Mouse (Mus musculus) midbrain, embryonic 11.5 days (tissue): ENCODE results near the gene Ccl28. TPM values are rescaled to one million over a fixed set of nuclear protein-coding genes. Genes with fewer than 3 reads are reported as not detected.
A peak's percentile ranks its signal among the peaks of the same experiment; 100 is the strongest.

Experiments used
- ATAC-seq: fragments of 200-750 bp; cut with Nextera tagmentation; 2 replicates; pipeline ENCODE4 v1.8.0; 2017; ENCODE audit warnings: moderate TSS enrichment, moderate library complexity; ENCODE audit not compliant: low FRiP score
- DNase-seq: peaks from one replicate; pipeline ENCODE4 v3.0.0; 2015; ENCODE audit warnings: low spot score; ENCODE audit errors: missing footprints
- H3K27ac ChIP-seq: fragments of 300-500 bp; sonication (generic); 2 replicates; pipeline ENCODE4 v1.5.1; 2014; ENCODE audit warnings: low read depth, low read length
- H3K27me3 ChIP-seq: fragments of 300-500 bp; sonication (generic); 2 replicates; pipeline ENCODE4 v1.6.1; 2014; ENCODE audit warnings: mild to moderate bottlenecking, low read length, moderate library complexity, mixed read lengths; ENCODE audit not compliant: control insufficient read depth, insufficient read depth
- H3K36me3 ChIP-seq: fragments of 300-500 bp; sonication (generic); 2 replicates; pipeline ENCODE4 v1.6.1; 2014; ENCODE audit warnings: mild to moderate bottlenecking, low read length, moderate library complexity, mixed read lengths; ENCODE audit not compliant: control insufficient read depth, insufficient read depth
- H3K4me1 ChIP-seq: fragments of 300-500 bp; sonication (generic); 2 replicates; pipeline ENCODE4 v1.6.1; 2014; ENCODE audit warnings: low read length; ENCODE audit not compliant: control insufficient read depth, insufficient read depth
- H3K4me2 ChIP-seq: fragments of 300-500 bp; sonication (generic); 2 replicates; pipeline ENCODE4 v1.6.1; 2014; ENCODE audit warnings: mild to moderate bottlenecking, moderate library complexity
- H3K4me3 ChIP-seq: fragments of 300-500 bp; sonication (generic); 2 replicates; pipeline ENCODE4 v1.5.1; 2014; ENCODE audit warnings: low read depth, low read length
- H3K9ac ChIP-seq: fragments of 300-500 bp; sonication (generic); 2 replicates; pipeline ENCODE4 v1.6.1; 2014; ENCODE audit warnings: low read length
- H3K9me3 ChIP-seq: fragments of 300-500 bp; sonication (generic); 2 replicates; pipeline ENCODE4 v1.6.1; 2016; ENCODE audit warnings: low read length; ENCODE audit not compliant: control insufficient read depth
- WGBS: fragments of 180-500 bp; shearing (Covaris S2); extraction: QIAGEN DNeasy Blood & Tissue Kit; methylation state at CpG from one replicate; pipeline ENCODE4 v1.1.7; 2014; 5-methylcytosine and 5-hydroxymethylcytosine counted together
- polyA plus RNA-seq: library from polyadenylated mRNA; unstranded; fragments of >200 nt; fragmentation: Nextera tagmentation; extraction: Ambion mirVana; gene quantifications from 2 replicates; pipeline ENCODE4 v1.2.1, GENCODE M21; 2014

The Ccl28 gene
- polyA plus RNA-seq, 1 experiment from 2014 or later: 0.10 TPM

DNA sequence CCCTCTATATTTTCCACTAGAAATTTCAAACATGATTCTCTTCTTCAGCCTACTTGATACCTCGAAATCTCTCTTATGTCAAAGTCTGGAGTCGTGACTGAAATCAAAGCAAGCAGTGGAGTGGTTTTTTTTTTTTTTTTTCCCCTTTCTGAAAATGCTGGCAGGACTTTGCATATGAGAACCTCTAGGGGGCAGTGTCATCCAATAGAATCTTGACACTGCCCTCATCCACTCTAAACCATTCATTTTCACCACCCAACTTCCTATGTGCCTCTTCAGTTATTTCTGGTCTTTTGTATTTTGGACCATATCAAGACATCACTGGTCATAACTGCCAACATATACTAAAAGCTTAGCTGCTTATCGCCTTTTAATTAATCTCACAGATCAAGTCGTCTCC, 16.9 kb downstream of the Ccl28 start:
- no peak overlapping the region for H3K9ac ChIP-seq

DNA sequence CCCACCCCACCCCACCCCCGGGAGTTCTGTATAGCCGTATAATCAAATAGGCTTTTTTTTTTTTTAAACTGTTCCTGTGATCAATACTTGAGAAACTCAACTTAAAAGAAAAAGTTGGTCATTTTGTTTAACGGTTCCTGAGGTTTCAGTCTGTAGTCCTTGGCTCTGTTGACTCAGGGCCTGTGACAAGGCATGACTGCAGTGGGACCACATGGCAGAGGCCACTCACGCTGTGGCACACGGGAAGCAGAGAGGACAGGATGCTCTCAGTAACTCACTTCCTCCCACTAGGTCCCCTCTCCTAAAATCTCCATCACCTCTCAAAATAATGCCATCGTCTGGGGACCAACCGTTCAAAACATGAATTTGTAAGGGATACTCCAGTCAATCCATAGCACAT, 17.5 kb downstream of the Ccl28 start:
- Histone ChIP-seq H3K4me1 (no peaks in the 10 kb centered on the region), H3K9me3 (no peaks in the 10 kb centered on the region), H3K36me3 (no peaks in the 10 kb centered on the region), H3K9ac (no peak overlapping the region), H3K4me2 (no peak overlapping the region), H3K4me3 (no peak overlapping the region), H3K27me3 (no peaks in the 10 kb centered on the region), H3K27ac (no peak overlapping the region)
- ATAC-seq (no peak), DNase-seq (no peak)
- WGBS: 84% methylated on average over 7 of the region's 7 CpGs

More for the DNA sequence above, 16.9 kb downstream of the Ccl28 start:
- Histone ChIP-seq H3K27ac (no peak overlapping the region), H3K4me1 (no peaks in the 10 kb centered on the region), H3K4me2 (no peak overlapping the region), H3K4me3 (no peak overlapping the region), H3K36me3 (no peaks in the 10 kb centered on the region), H3K27me3 (no peaks in the 10 kb centered on the region), H3K9me3 (no peaks in the 10 kb centered on the region)
- DNase-seq: peak; percentile 88
- ATAC-seq: 0 out of 2 replicates have a peak, but pooled peaks have one; percentile 52
- WGBS: 38% methylated on average over 4 of the region's 4 CpGs

DNA sequence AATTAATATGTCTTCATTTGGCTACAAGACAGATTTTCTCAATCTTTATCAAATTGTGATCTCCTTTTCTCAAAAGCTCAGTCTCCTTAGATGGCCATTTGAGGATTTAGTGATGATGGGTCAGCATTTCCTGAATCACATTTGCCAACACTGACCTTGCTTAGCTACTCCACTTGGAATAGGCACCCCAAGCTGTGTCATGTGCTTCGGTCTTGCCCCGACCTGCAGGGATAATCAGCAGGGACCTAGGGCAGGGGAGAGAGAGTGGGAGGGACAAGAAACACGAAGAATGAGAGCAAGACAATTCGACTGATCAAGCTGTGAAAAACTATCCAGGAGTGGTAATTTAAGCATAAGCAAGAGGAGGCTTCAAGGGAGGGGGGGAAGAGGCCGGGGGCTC, 21.1 kb downstream of the Ccl28 start:
- DNase-seq: no peak
- Histone ChIP-seq H3K4me1 (no peaks in the 10 kb centered on the region), H3K36me3 (no peaks in the 10 kb centered on the region), H3K4me3 (no peak overlapping the region), H3K9ac (no peak overlapping the region), H3K27ac (no peak overlapping the region), H3K4me2 (no peak overlapping the region), H3K9me3 (no peaks in the 10 kb centered on the region), H3K27me3 (no peaks in the 10 kb centered on the region)
- no peak for ATAC-seq
- 71% methylated on average over 5 of the region's 5 CpGs for WGBS

DNA sequence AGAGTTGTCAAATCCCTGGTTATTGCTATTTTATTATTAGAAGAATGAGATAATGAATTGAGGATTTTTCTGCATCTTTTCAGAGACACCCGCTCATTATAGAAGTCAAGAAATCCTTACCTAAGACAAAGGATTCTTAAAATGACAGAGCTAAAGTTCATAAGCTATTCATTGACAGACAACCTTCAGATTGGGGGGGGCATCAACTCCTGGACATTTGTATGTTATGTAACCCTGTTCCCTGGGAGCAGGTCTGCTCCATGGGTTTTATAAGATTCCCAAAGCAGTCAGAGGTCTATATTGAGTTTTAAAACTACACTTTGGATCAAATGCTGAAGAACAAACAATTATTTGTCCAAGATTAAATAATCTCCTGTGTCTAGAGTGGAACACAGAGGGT, 22.9 kb downstream of the Ccl28 start:
- Histone ChIP-seq H3K9ac (no peak overlapping the region), H3K4me2 (no peak overlapping the region), H3K27ac (no peak overlapping the region), H3K4me3 (no peak overlapping the region), H3K36me3 (no peaks in the 10 kb centered on the region), H3K9me3 (no peaks in the 10 kb centered on the region), H3K27me3 (no peaks in the 10 kb centered on the region), H3K4me1 (no peaks in the 10 kb centered on the region)
- no peak for DNase-seq
- WGBS: 95% methylated on average over 1 of the region's 1 CpGs
- ATAC-seq: no peak

DNA sequence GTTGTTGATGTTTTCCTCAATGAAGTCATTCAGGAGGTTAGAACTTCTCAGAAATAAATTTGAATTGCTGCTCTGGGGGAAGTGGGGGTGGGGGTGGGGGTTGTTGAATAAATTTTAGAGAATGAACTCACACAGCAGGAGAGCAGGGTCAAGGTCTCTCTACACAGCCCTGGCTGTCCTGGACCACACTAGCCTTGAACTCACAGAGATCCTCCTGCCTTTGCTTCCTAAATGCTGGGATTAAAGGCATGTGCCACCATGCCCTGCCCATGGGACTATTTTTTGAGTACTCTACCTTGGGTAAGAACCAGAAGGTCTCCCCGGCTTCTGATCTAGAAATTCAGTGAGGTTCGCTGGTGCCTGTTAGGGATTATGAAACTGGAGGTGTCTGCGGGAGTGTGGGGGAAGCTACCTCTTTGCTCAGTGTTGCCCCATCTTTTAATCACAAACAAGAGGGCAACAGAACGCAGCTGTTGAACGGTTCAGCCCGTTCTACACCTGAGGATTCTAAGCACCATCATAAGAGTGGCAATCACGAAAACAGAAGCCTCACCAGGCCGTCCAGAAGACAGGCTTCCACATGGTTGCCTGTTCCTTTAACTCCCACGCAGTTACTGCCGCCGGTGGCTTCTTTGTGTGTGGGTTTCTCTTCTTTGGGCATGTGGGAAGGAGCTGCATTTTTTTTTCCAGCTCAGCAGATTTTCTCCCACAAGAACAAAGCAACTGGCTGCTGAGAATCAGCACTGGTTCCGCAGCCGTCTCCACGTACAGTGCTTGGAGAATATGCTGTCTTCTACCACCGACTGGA, 25.5 kb downstream of the Ccl28 start:
- H3K36me3 ChIP-seq: no peaks in the 10 kb centered on the region
- no peak overlapping the region for H3K4me3 ChIP-seq
- H3K4me2 ChIP-seq: no peak overlapping the region
- no peaks in the 10 kb centered on the region for H3K4me1 ChIP-seq
- no peak overlapping the region for H3K27ac ChIP-seq
- H3K27me3 ChIP-seq: no peaks in the 10 kb centered on the region
- WGBS: 74% methylated on average over 15 of the region's 15 CpGs
- DNase-seq: no peak
- no peaks in the 10 kb centered on the region for H3K9me3 ChIP-seq
- H3K9ac ChIP-seq: no peak overlapping the region
- ATAC-seq: no peak

DNA sequence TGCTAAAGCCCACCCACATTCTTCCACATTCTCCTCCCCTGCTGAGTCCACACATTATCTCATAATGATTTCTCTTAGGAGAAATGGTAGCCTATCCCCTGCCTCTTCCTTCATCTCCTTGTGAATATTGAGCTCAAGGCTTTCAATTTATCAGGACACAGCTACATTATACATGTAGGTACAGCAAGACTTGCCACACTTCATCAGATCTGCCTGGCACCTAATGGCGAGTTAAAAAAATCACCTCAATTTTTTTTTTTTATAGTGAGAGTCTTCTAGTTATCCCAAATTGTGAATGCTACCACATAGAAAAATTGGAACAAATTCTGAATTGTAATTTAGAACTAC, 26.1 kb downstream of the Ccl28 start:
- H3K27me3 ChIP-seq: no peaks in the 10 kb centered on the region
- H3K36me3 ChIP-seq: no peaks in the 10 kb centered on the region
- no peak overlapping the region for H3K9ac ChIP-seq
- H3K4me3 ChIP-seq: no peak overlapping the region
- no peak for ATAC-seq
- no peak overlapping the region for H3K27ac ChIP-seq
- DNase-seq: no peak
- 87% methylated on average over 1 of the region's 1 CpGs for WGBS
- no peaks in the 10 kb centered on the region for H3K9me3 ChIP-seq
- no peak overlapping the region for H3K4me2 ChIP-seq
- H3K4me1 ChIP-seq: no peaks in the 10 kb centered on the region

DNA sequence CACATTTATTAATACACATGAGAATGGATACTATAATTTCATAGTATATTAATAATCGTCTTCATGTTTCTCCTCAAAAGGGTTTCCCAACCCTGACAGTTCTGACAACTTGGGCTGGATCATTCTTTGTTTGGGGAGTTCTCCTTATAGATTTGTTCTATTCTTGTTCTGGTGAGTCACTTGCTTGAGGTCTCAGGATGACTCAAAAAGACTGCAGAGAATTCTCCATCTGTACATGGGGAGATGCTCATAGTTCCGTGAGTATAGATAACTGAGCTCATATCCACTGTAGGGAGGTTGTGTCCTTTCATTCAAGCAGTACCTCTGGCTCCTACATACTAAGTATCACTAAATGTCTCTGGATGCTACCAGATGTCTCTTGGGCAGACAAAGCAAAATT, 31.1 kb downstream of the Ccl28 start:
- no peak overlapping the region for H3K4me2 ChIP-seq
- no peaks in the 10 kb centered on the region for H3K36me3 ChIP-seq
- no peaks in the 10 kb centered on the region for H3K9me3 ChIP-seq
- no peak for DNase-seq
- H3K27me3 ChIP-seq: no peaks in the 10 kb centered on the region
- WGBS: 95% methylated on average over 2 of the region's 2 CpGs
- no peak overlapping the region for H3K27ac ChIP-seq
- no peak overlapping the region for H3K9ac ChIP-seq
- H3K4me1 ChIP-seq: no peaks in the 10 kb centered on the region
- ATAC-seq: no peak
- H3K4me3 ChIP-seq: no peak overlapping the region

DNA sequence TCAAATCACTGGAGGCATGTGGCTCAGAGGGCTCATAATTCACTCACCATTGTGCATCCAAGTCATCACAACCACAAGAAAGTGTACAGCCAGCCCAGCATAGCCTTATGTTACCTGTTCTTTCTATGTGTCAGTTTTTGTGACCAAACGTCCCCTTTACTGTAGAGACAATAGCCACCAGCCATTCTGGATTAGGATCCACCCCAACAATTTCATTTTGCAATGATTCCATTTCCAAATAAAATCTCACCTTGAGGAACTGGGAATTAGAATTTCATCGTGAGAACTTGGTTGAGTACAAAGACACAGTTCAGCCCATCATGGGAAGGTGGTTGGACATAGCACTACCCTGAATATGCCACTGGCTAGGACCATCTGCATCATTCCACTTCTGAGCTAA, 32.6 kb downstream of the Ccl28 start:
- Histone ChIP-seq H3K4me3 (no peak overlapping the region), H3K27me3 (no peaks in the 10 kb centered on the region), H3K27ac (no peak overlapping the region), H3K4me1 (no peaks in the 10 kb centered on the region), H3K9ac (no peak overlapping the region), H3K4me2 (no peak overlapping the region), H3K36me3 (no peaks in the 10 kb centered on the region), H3K9me3 (no peaks in the 10 kb centered on the region)
- WGBS: 82% methylated on average over 2 of the region's 2 CpGs
- no peak for ATAC-seq
- DNase-seq: no peak

DNA sequence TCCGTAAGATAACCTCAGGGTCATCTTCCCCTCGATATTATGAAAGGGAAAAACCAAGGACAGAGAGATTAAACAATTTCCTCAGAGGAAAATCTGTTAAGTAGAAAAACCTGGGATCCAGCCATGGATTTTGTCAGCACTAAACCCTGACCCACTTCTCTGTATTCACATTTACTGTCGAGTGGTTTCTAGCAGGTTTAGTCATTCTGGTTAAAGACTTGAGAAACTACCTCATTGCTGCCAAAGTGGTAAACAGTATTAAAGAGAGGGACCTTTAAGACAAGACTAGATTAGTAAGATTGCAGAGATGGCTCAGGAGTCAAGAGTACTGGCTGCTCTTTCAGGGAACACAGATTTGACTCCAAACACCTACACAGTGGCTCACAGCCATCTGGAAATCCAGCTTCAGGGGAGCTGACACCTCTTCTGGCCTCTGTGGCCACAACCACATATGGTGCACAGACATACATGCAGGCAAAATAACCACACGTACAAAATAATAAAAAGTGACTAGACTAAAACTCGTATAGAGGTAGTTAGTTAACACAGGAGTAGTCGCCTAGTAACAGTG, 33.3 kb downstream of the Ccl28 start:
- Histone ChIP-seq H3K27me3 (no peaks in the 10 kb centered on the region), H3K4me2 (no peak overlapping the region), H3K4me3 (no peak overlapping the region), H3K27ac (no peak overlapping the region), H3K36me3 (no peaks in the 10 kb centered on the region), H3K9me3 (no peaks in the 10 kb centered on the region), H3K9ac (no peak overlapping the region), H3K4me1 (no peaks in the 10 kb centered on the region)
- DNase-seq: no peak
- 85% methylated on average over 6 of the region's 6 CpGs for WGBS
- no peak for ATAC-seq
